Mouse (Mus musculus): ENCODE measurements at regions not wholly inside any gene's neighbourhood (a gene's known extent, or its start where the extent isn't known, plus 50 kb on each side); places are given as distances from the start of the nearest gene placed in this dataset.

- Histone ChIP-seq H3K9me3 (ENCODE audit: control insufficient read depth, insufficient read depth, low read depth, low read length) (no peaks in the 10 kb centered on the region), H3K4me1 (ENCODE audit: control insufficient read depth in 2 of 2, insufficient read depth in 2 of 2, low read length in 2 of 2, poor library complexity in 1 of 2) (no peaks in the 10 kb centered on the region), H3K9ac (ENCODE audit: insufficient read depth, low read depth, low read length, poor library complexity, severe bottlenecking) (no peak overlapping the region), H3K36me3 (ENCODE audit: control insufficient read depth, insufficient read depth, low read length, poor library complexity, severe bottlenecking) (no peaks in the 10 kb centered on the region), H3K4me3 (ENCODE audit: insufficient read depth in 1 of 2, low read depth in 1 of 2, low read length in 2 of 2, poor library complexity in 1 of 2, severe bottlenecking in 1 of 2) (no peak overlapping the region), H3K27ac (ENCODE audit: insufficient read depth, low read depth, low read length, poor library complexity, severe bottlenecking) (no peak overlapping the region)
- DNase-seq (ENCODE audit: low read depth, low spot score) = peak; percentile 15
- in situ Hi-C loops (cut with MboI; ENCODE audit: low sequenced_read_pairs in 2 of 2, unreplicated experiment in 2 of 2) = no loop called here
- TF ChIP-seq ZNF384 (IDR thresholded peaks at IDR 0.05; ENCODE audit: low read depth, low read length) (no peak), HCFC1 (IDR thresholded peaks at IDR 0.05; ENCODE audit: borderline replicate concordance, insufficient read depth, low read length) (no peak), ZC3H11A (IDR thresholded peaks at IDR 0.05; ENCODE audit: borderline replicate concordance, low read depth, low read length) (no peak), CHD2 (IDR thresholded peaks at IDR 0.05; ENCODE audit: low read depth, low read length) (no peak), MAFK (IDR thresholded peaks at IDR 0.05; ENCODE audit: insufficient read depth, low read depth, low read length) (no peak)
These were observed 349.1 kb downstream of the Tmem161b start for GRCm38 (mm10) chr13:84570984-84571844.

GRCm38 (mm10) chr13:84571845-84572193 lies 349.7 kb downstream of the Tmem161b start:
- Histone ChIP-seq H3K36me3 (ENCODE audit: control insufficient read depth, insufficient read depth, low read length, poor library complexity, severe bottlenecking) (no peaks in the 10 kb centered on the region), H3K9ac (ENCODE audit: insufficient read depth, low read depth, low read length, poor library complexity, severe bottlenecking) (no peak overlapping the region), H3K4me3 (ENCODE audit: insufficient read depth in 1 of 2, low read depth in 1 of 2, low read length in 2 of 2, poor library complexity in 1 of 2, severe bottlenecking in 1 of 2) (no peak overlapping the region), H3K27ac (ENCODE audit: insufficient read depth, low read depth, low read length, poor library complexity, severe bottlenecking) (no peak overlapping the region), H3K9me3 (ENCODE audit: control insufficient read depth, insufficient read depth, low read depth, low read length) (no peaks in the 10 kb centered on the region), H3K4me1 (ENCODE audit: control insufficient read depth in 2 of 2, insufficient read depth in 2 of 2, low read length in 2 of 2, poor library complexity in 1 of 2) (no peaks in the 10 kb centered on the region)
- no peak for DNase-seq (ENCODE audit: low read depth, low spot score)
- in situ Hi-C loops (cut with MboI; ENCODE audit: low sequenced_read_pairs in 2 of 2, unreplicated experiment in 2 of 2) = no loop called here
- TF ChIP-seq HCFC1 (IDR thresholded peaks at IDR 0.05; ENCODE audit: borderline replicate concordance, insufficient read depth, low read length) = no peak
- no peak for TF ChIP-seq MAFK (IDR thresholded peaks at IDR 0.05; ENCODE audit: insufficient read depth, low read depth, low read length)
- no peak for TF ChIP-seq ZC3H11A (IDR thresholded peaks at IDR 0.05; ENCODE audit: borderline replicate concordance, low read depth, low read length)
- no peak for TF ChIP-seq CHD2 (IDR thresholded peaks at IDR 0.05; ENCODE audit: low read depth, low read length)
- no peak for TF ChIP-seq ZNF384 (IDR thresholded peaks at IDR 0.05; ENCODE audit: low read depth, low read length)

- Histone ChIP-seq H3K36me3 (ENCODE audit: control insufficient read depth, insufficient read depth, low read length, poor library complexity, severe bottlenecking) (no peaks in the 10 kb centered on the region), H3K27ac (ENCODE audit: insufficient read depth, low read depth, low read length, poor library complexity, severe bottlenecking) (no peak overlapping the region), H3K4me3 (ENCODE audit: insufficient read depth in 1 of 2, low read depth in 1 of 2, low read length in 2 of 2, poor library complexity in 1 of 2, severe bottlenecking in 1 of 2) (no peak overlapping the region), H3K9me3 (ENCODE audit: control insufficient read depth, insufficient read depth, low read depth, low read length) (no peaks in the 10 kb centered on the region), H3K9ac (ENCODE audit: insufficient read depth, low read depth, low read length, poor library complexity, severe bottlenecking) (no peak overlapping the region), H3K4me1 (ENCODE audit: control insufficient read depth in 2 of 2, insufficient read depth in 2 of 2, low read length in 2 of 2, poor library complexity in 1 of 2) (no peaks in the 10 kb centered on the region)
- in situ Hi-C loops (cut with MboI; ENCODE audit: low sequenced_read_pairs in 2 of 2, unreplicated experiment in 2 of 2) = no loop called here
- no peak for DNase-seq (ENCODE audit: low read depth, low spot score)
- TF ChIP-seq ZC3H11A (IDR thresholded peaks at IDR 0.05; ENCODE audit: borderline replicate concordance, low read depth, low read length) = no peak
- no peak for TF ChIP-seq MAFK (IDR thresholded peaks at IDR 0.05; ENCODE audit: insufficient read depth, low read depth, low read length)
- no peak for TF ChIP-seq HCFC1 (IDR thresholded peaks at IDR 0.05; ENCODE audit: borderline replicate concordance, insufficient read depth, low read length)
- no peak for TF ChIP-seq ZNF384 (IDR thresholded peaks at IDR 0.05; ENCODE audit: low read depth, low read length)
- no peak for TF ChIP-seq CHD2 (IDR thresholded peaks at IDR 0.05; ENCODE audit: low read depth, low read length)
These were observed 350.1 kb downstream of the Tmem161b start for GRCm38 (mm10) chr13:84572231-84572630.

- Histone ChIP-seq H3K9me3 (ENCODE audit: control insufficient read depth, insufficient read depth, low read depth, low read length) (no peaks in the 10 kb centered on the region), H3K4me1 (ENCODE audit: control insufficient read depth in 2 of 2, insufficient read depth in 2 of 2, low read length in 2 of 2, poor library complexity in 1 of 2) (no peaks in the 10 kb centered on the region), H3K9ac (ENCODE audit: insufficient read depth, low read depth, low read length, poor library complexity, severe bottlenecking) (no peak overlapping the region), H3K36me3 (ENCODE audit: control insufficient read depth, insufficient read depth, low read length, poor library complexity, severe bottlenecking) (no peaks in the 10 kb centered on the region), H3K27ac (ENCODE audit: insufficient read depth, low read depth, low read length, poor library complexity, severe bottlenecking) (no peak overlapping the region), H3K4me3 (ENCODE audit: insufficient read depth in 1 of 2, low read depth in 1 of 2, low read length in 2 of 2, poor library complexity in 1 of 2, severe bottlenecking in 1 of 2) (no peak overlapping the region)
- no peak for DNase-seq (ENCODE audit: low read depth, low spot score)
- TF ChIP-seq CHD2 (IDR thresholded peaks at IDR 0.05; ENCODE audit: low read depth, low read length) = no peak
- in situ Hi-C loops (cut with MboI; ENCODE audit: low sequenced_read_pairs in 2 of 2, unreplicated experiment in 2 of 2) = no loop called here
These were observed 374.6 kb downstream of the Tmem161b start for GRCm38 (mm10) chr13:84596585-84597142.

All from ES-E14 (cell line).